Mouse (Mus musculus) midbrain, embryonic 16.5 days (tissue): ENCODE data around the gene Lpp. TPM values are rescaled to one million over a fixed set of nuclear protein-coding genes. Genes with fewer than 3 reads are reported as not detected.

Source experiments
- ATAC-seq: fragments of 200-750 bp; cut with Nextera tagmentation; 2 replicates; pipeline ENCODE4 v1.8.0; 2017; ENCODE audit warnings: moderate TSS enrichment
- H3K27ac ChIP-seq: fragments of 300-500 bp; sonication (generic); 2 replicates; pipeline ENCODE4 v1.5.1; 2014; ENCODE audit warnings: mild to moderate bottlenecking, low read length, mixed read lengths
- H3K27me3 ChIP-seq: fragments of 300-500 bp; sonication (generic); 2 replicates; pipeline ENCODE4 v1.6.1; 2014; ENCODE audit warnings: low read depth, low read length, mixed read lengths; ENCODE audit not compliant: control insufficient read depth, insufficient read depth
- H3K36me3 ChIP-seq: fragments of 300-500 bp; sonication (generic); 2 replicates; pipeline ENCODE4 v1.6.1; 2014; ENCODE audit warnings: mild to moderate bottlenecking, low read length, moderate library complexity, mixed read lengths; ENCODE audit not compliant: control insufficient read depth, insufficient read depth
- H3K4me1 ChIP-seq: fragments of 300-500 bp; sonication (generic); 2 replicates; pipeline ENCODE4 v1.6.1; 2014; ENCODE audit warnings: mild to moderate bottlenecking, low read length, mixed read lengths; ENCODE audit not compliant: control insufficient read depth, insufficient read depth
- H3K4me2 ChIP-seq: fragments of 300-500 bp; sonication (generic); 2 replicates; pipeline ENCODE4 v1.6.1; 2014; ENCODE audit warnings: mild to moderate bottlenecking, low read length, mixed read lengths
- H3K4me3 ChIP-seq: fragments of 300-500 bp; sonication (generic); 2 replicates; pipeline ENCODE4 v1.5.1; 2014; ENCODE audit warnings: low read depth, mild to moderate bottlenecking, low read length, moderate library complexity, mixed read lengths
- H3K9ac ChIP-seq: fragments of 300-500 bp; sonication (generic); 2 replicates; pipeline ENCODE4 v1.6.1; 2014; ENCODE audit warnings: low read depth, low read length, mixed read lengths
- H3K9me3 ChIP-seq: fragments of 300-500 bp; sonication (generic); replicated peaks from 2 replicates; pipeline ENCODE4 v1.6.1; 2014; ENCODE audit warnings: mild to moderate bottlenecking, low read length, mixed read lengths; ENCODE audit not compliant: control insufficient read depth, poor library complexity, severe bottlenecking
- WGBS: fragments of 180-500 bp; shearing (Covaris S2); extraction: QIAGEN DNeasy Blood & Tissue Kit; methylation state at CpG from one replicate; pipeline ENCODE4 v1.1.7; 2014; 5-methylcytosine and 5-hydroxymethylcytosine counted together
- polyA plus RNA-seq: library from polyadenylated mRNA; unstranded; fragments of >200 nt; fragmentation: Nextera tagmentation; extraction: Ambion mirVana; gene quantifications from 2 replicates; pipeline ENCODE4 v1.2.1, GENCODE M21; 2015

Lpp gene
- polyA plus RNA-seq, 1 experiment from 2014 or later, result 10.7 TPM

- Histone ChIP-seq H3K4me1 (no peaks in the 10 kb centered on the region), H3K4me3 (no peak overlapping the region), H3K36me3 (no peaks in the 10 kb centered on the region), H3K4me2 (no peak overlapping the region), H3K9ac (no peak overlapping the region), H3K27me3 (no peaks in the 10 kb centered on the region), H3K27ac (no peak overlapping the region), H3K9me3 (no peaks in the 10 kb centered on the region)
- 86% methylated on average over 4 of the region's 4 CpGs for WGBS
- ATAC-seq, result no peak
Measured at GRCm38 (mm10) chr16:24539003-24539402, 145.7 kb downstream of the Lpp start.

- H3K27me3 ChIP-seq, result no peaks in the 10 kb centered on the region
- H3K4me2 ChIP-seq, result no peak overlapping the region
- H3K27ac ChIP-seq, result no peak overlapping the region
- H3K9ac ChIP-seq, result no peak overlapping the region
- no peak for ATAC-seq
- H3K4me1 ChIP-seq, result no peaks in the 10 kb centered on the region
- 83% methylated on average over 7 of the region's 7 CpGs for WGBS
- H3K9me3 ChIP-seq, result 0 out of 2 replicates have a peak, but pooled peaks cover 3% of the 10 kb centered on the region
- no peaks in the 10 kb centered on the region for H3K36me3 ChIP-seq
- no peak overlapping the region for H3K4me3 ChIP-seq
Measured at GRCm38 (mm10) chr16:24542864-24543263, 149.6 kb downstream of the Lpp start.

GRCm38 (mm10) chr16:24545366-24545765 is 152.1 kb downstream of the Lpp start:
- Histone ChIP-seq H3K36me3 (no peaks in the 10 kb centered on the region), H3K27ac (no peak overlapping the region), H3K4me1 (no peaks in the 10 kb centered on the region), H3K4me2 (no peak overlapping the region), H3K9me3 (0 out of 2 replicates have a peak, but pooled peaks cover 3% of the 10 kb centered on the region), H3K27me3 (no peaks in the 10 kb centered on the region), H3K9ac (no peak overlapping the region), H3K4me3 (no peak overlapping the region)
- WGBS, result 87% methylated on average over 5 of the region's 5 CpGs
- no peak for ATAC-seq

GRCm38 (mm10) chr16:24558458-24558857 is 165.2 kb downstream of the Lpp start:
- H3K9me3 ChIP-seq, result no peaks in the 10 kb centered on the region
- no peak overlapping the region for H3K9ac ChIP-seq
- H3K4me2 ChIP-seq, result no peak overlapping the region
- no peak overlapping the region for H3K4me3 ChIP-seq
- no peaks in the 10 kb centered on the region for H3K36me3 ChIP-seq
- H3K4me1 ChIP-seq, result no peaks in the 10 kb centered on the region
- no peak overlapping the region for H3K27ac ChIP-seq
- WGBS, result 88% methylated on average over 4 of the region's 4 CpGs
- no peaks in the 10 kb centered on the region for H3K27me3 ChIP-seq
- ATAC-seq, result no peak

- H3K9ac ChIP-seq, result no peak overlapping the region
- whole genome bisulfite sequencing, result 91% methylated on average over 4 of the region's 4 CpGs
- H3K4me2 ChIP-seq, result no peak overlapping the region
- no peak overlapping the region for H3K4me3 ChIP-seq
- H3K36me3 ChIP-seq, result no peaks in the 10 kb centered on the region
- H3K27me3 ChIP-seq, result no peaks in the 10 kb centered on the region
- no peaks in the 10 kb centered on the region for H3K9me3 ChIP-seq
- H3K27ac ChIP-seq, result no peak overlapping the region
- no peak for ATAC-seq
- H3K4me1 ChIP-seq, result no peaks in the 10 kb centered on the region
Measured at GRCm38 (mm10) chr16:24559811-24560210, 166.5 kb downstream of the Lpp start.

- Histone ChIP-seq H3K4me1 (no peaks in the 10 kb centered on the region), H3K9ac (no peak overlapping the region), H3K27ac (no peak overlapping the region), H3K4me2 (no peak overlapping the region), H3K9me3 (no peaks in the 10 kb centered on the region), H3K36me3 (no peaks in the 10 kb centered on the region), H3K27me3 (no peaks in the 10 kb centered on the region), H3K4me3 (no peak overlapping the region)
- ATAC-seq, result no peak
- 98% methylated on average over 2 of the region's 2 CpGs for WGBS
Measured at GRCm38 (mm10) chr16:24560998-24561397, 167.7 kb downstream of the Lpp start.

- Histone ChIP-seq H3K27ac (no peak overlapping the region), H3K9me3 (no peaks in the 10 kb centered on the region), H3K4me2 (no peak overlapping the region), H3K9ac (no peak overlapping the region), H3K36me3 (no peaks in the 10 kb centered on the region), H3K4me3 (no peak overlapping the region), H3K27me3 (no peaks in the 10 kb centered on the region), H3K4me1 (no peaks in the 10 kb centered on the region)
- ATAC-seq, result no peak
- 80% methylated on average over 4 of the region's 4 CpGs for WGBS
Measured at GRCm38 (mm10) chr16:24561602-24562001, 168.3 kb downstream of the Lpp start.

- H3K27me3 ChIP-seq, result no peaks in the 10 kb centered on the region
- no peak for ATAC-seq
Measured at GRCm38 (mm10) chr16:24565311-24565710, 172.0 kb downstream of the Lpp start.

GRCm38 (mm10) chr16:24566277-24566676 is 173.0 kb downstream of the Lpp start:
- no peak overlapping the region for H3K9ac ChIP-seq
- 77% methylated on average over 3 of the region's 3 CpGs for WGBS
- H3K27me3 ChIP-seq, result no peaks in the 10 kb centered on the region
- H3K4me2 ChIP-seq, result no peak overlapping the region
- H3K9me3 ChIP-seq, result no peaks in the 10 kb centered on the region
- no peaks in the 10 kb centered on the region for H3K4me1 ChIP-seq
- ATAC-seq, result no peak
- no peaks in the 10 kb centered on the region for H3K36me3 ChIP-seq
- no peak overlapping the region for H3K27ac ChIP-seq
- H3K4me3 ChIP-seq, result no peak overlapping the region

More at GRCm38 (mm10) chr16:24565311-24565710, 172.0 kb downstream of the Lpp start:
- Histone ChIP-seq H3K27ac (no peak overlapping the region), H3K4me2 (no peak overlapping the region), H3K9ac (no peak overlapping the region), H3K36me3 (no peaks in the 10 kb centered on the region), H3K9me3 (no peaks in the 10 kb centered on the region), H3K4me3 (no peak overlapping the region), H3K4me1 (no peaks in the 10 kb centered on the region)
- WGBS, result 90% methylated on average over 7 of the region's 7 CpGs
